In genomic region chr15:4836354-4836753, GRCm38 (mm10) we compare ENCODE assay signal across 17 mouse cellular contexts.
"Had no signal": no experiment of that assay in that cellular context is flagged by ENCODE, and none has a peak within 500 bp of the region (broad histone marks: within the 10 kb centered on the region; RNA-seq: fewer than 3 reads in every experiment).

No protein-coding gene starts in this region.

- H3K9me3 ChIP-seq: midbrain, embryonic 10.5 days; midbrain, embryonic 12.5 days; neural tube, embryonic 12.5 days had no signal

- ATAC-seq: midbrain, embryonic 16.5 days had no signal

- H3K27me3 ChIP-seq: midbrain, embryonic 12.5 days; neural tube, embryonic 12.5 days had no signal

- H3K4me2 ChIP-seq: lung, embryonic 14.5 days; midbrain, embryonic 12.5 days; neural tube, embryonic 12.5 days had no signal

- H3K9ac ChIP-seq: lung, embryonic 14.5 days; midbrain, embryonic 12.5 days; neural tube, embryonic 12.5 days had no signal

- DNase-seq: lung, adult 18-20 months; lung, embryonic 14.5 days; lung, postnatal 10 days; lung, postnatal 4 days; midbrain, embryonic 14.5 days; retina, postnatal 1 day; right cerebral cortex, adult 18-20 months; right cerebral cortex, postnatal 25 days; right cerebral cortex, postnatal 4 days; spleen, adult 18-20 months; thymus, adult 18-20 months; thymus, postnatal 14 days; thymus, postnatal 36 days had no signal

- H3K4me1 ChIP-seq: midbrain, embryonic 10.5 days; midbrain, embryonic 12.5 days; neural tube, embryonic 12.5 days had no signal

- H3K36me3 ChIP-seq: midbrain, embryonic 10.5 days; midbrain, embryonic 12.5 days; neural tube, embryonic 12.5 days had no signal

- H3K27ac ChIP-seq: midbrain, embryonic 10.5 days; midbrain, embryonic 12.5 days; neural tube, embryonic 12.5 days had no signal

- H3K4me3 ChIP-seq: midbrain, embryonic 10.5 days; midbrain, embryonic 12.5 days; neural tube, embryonic 12.5 days had no signal
